ENCODE assay signal across 25 mouse cellular contexts in the genomic region with DNA sequence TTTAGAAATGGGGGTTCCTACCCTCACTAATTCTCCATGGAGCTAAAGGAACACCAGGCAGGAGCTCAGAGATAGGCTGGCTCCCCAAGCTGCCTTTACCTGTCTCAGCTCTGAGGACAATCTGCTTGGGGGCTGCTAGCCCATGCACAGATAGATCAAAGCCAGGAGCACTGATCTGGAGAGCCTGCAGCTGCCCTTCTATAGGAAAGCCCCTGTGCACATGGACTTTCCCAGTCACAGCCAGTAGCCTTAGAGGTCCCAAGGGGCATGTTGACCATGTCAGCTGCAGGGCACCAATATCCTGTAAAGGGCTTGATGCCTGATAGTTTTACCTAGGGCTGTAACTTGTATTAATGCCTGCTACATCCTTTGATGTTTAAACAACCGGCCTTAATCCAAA. TPM values are rescaled to one million over a fixed set of nuclear protein-coding genes. Genes with fewer than 3 reads are reported as not detected.
"Had no signal": no experiment of that assay in that cellular context is flagged by ENCODE, and none has a peak within 500 bp of the region (broad histone marks: within the 10 kb centered on the region; RNA-seq: fewer than 3 reads in every experiment).

No protein-coding gene starts in this region.

- H3K27me3 ChIP-seq: hindbrain, embryonic 12.5 days; intestine, embryonic 15.5 days; limb, embryonic 12.5 days had no signal

- H3K27ac ChIP-seq: gastrocnemius, adult 2 months; heart, adult 2 months; hindbrain, embryonic 10.5 days; hindbrain, embryonic 12.5 days; hindbrain, embryonic 14.5 days; intestine, embryonic 15.5 days; layer of hippocampus, adult 2 months; left cerebral cortex, adult 2 months; limb, embryonic 10.5 days; limb, embryonic 12.5 days had no signal

- H3K4me1 ChIP-seq: intestine, embryonic 15.5 days had no signal

- ATAC-seq: hindbrain, embryonic 16.5 days; inflammation-experienced regulatory T-cells, adult 6 months; intestine, embryonic 15.5 days; intestine, postnatal 0 days had no signal

- H3K4me2 ChIP-seq: hindbrain, embryonic 12.5 days; hindbrain, embryonic 14.5 days; intestine, embryonic 15.5 days; limb, embryonic 12.5 days; liver, embryonic 11.5 days had no signal

- H3K9me3 ChIP-seq: hindbrain, embryonic 10.5 days; hindbrain, embryonic 12.5 days; intestine, embryonic 15.5 days; limb, embryonic 10.5 days had no signal

- H3K4me3 ChIP-seq: gastrocnemius, adult 2 months; heart, adult 2 months; hindbrain, embryonic 10.5 days; hindbrain, embryonic 12.5 days; intestine, embryonic 15.5 days; layer of hippocampus, adult 2 months; left cerebral cortex, adult 2 months; limb, embryonic 10.5 days; limb, embryonic 12.5 days had no signal

- DNase-seq: gastrocnemius, adult 2 months; gastrocnemius, postnatal 10 days; gastrocnemius, postnatal 25 days; heart, adult 2 months; heart, postnatal 10 days; heart, postnatal 4 days; kidney, adult 18-20 months; kidney, adult 8-10 months; kidney, postnatal 10 days; kidney, postnatal 25 days; kidney, postnatal 4 days; liver had no signal

- H3K9ac ChIP-seq: hindbrain, embryonic 12.5 days; hindbrain, embryonic 14.5 days; intestine, embryonic 15.5 days; limb, embryonic 12.5 days had no signal

- H3K36me3 ChIP-seq: intestine, embryonic 15.5 days had no signal

RNA-seq across cellular contexts. Expression of gene Ackr3, which starts 12.6 kb away (rescaled TPM):
- total RNA-seq: granulocyte monocyte progenitor cell, adult 5-6 weeks had no signal
